ENCODE assay signal across 14 mouse cellular contexts in the genomic region with DNA sequence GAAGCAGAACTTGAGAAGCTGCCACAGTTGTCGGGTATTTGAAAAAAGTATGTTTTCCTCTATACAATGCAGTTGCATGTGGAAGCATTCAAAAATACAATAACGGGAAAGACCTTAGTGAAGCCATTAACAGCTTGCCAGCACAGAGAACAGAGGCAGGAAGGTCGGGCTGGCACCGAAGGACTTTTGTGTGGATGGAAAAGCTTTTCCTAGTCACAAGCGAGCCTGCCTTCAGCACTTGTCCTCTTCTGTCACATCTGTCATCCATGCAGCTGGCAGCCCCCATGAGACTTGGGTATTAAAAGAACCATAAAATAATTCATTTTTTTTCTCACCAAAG. TPM values are rescaled to one million over a fixed set of nuclear protein-coding genes. Genes with fewer than 3 reads are reported as not detected.
A peak's percentile ranks its signal among the peaks of the same experiment; 100 is the strongest.
DNase-seq lines count a peak whose midpoint lies in the region; ATAC-seq lines count a peak whose summit lies in the region.
"Had no signal": no experiment of that assay in that cellular context is flagged by ENCODE, and none has a peak within 500 bp of the region (broad histone marks: within the 10 kb centered on the region; RNA-seq: fewer than 3 reads in every experiment).

No protein-coding gene starts in this region.

- DNase-seq in heart, postnatal 10 days, result no peak
- peak; percentile 7 for DNase-seq in embryo, embryonic 10.5 days (ENCODE audit: low spot score)
- DNase-seq in hindbrain, embryonic 10.5 days (ENCODE audit: low spot score), result peak; percentile 13
- peak; percentile 22 for DNase-seq in mesoderm, embryonic 11.5 days (ENCODE audit: low read depth, low spot score)
- no peak for DNase-seq in frontal cortex, postnatal 10 days (ENCODE audit: low spot score in 2 of 2)
- DNase-seq in left cerebral cortex, adult 9 months (ENCODE audit: low spot score in 2 of 2), result no peak
- DNase-seq in right cerebral cortex, postnatal 25 days, result no peak
- DNase-seq: gastrocnemius, postnatal 14 days; kidney, postnatal 14 days; lung, postnatal 4 days; thymus, adult 18-20 months had no signal

- 40% methylated on average over 5 of the region's 5 CpGs for WGBS in heart, embryonic 12.5 days
- WGBS in hindbrain, embryonic 10.5 days, result 29% methylated on average over 5 of the region's 5 CpGs

- H3K4me3 ChIP-seq in heart, embryonic 12.5 days, result no peak overlapping the region
- 0 out of 2 replicates have a peak overlapping the region, but pooled peaks have one; percentile 13 for H3K4me3 ChIP-seq in hindbrain, embryonic 10.5 days

- no peak overlapping the region for H3K9ac ChIP-seq in heart, embryonic 12.5 days

- H3K4me2 ChIP-seq in heart, embryonic 12.5 days, result no peak overlapping the region

- peaks cover 17% of the 10 kb centered on the region for H3K4me1 ChIP-seq in heart, embryonic 12.5 days (replicated peaks)
- peaks cover 27% of the 10 kb centered on the region for H3K4me1 ChIP-seq in hindbrain, embryonic 10.5 days (replicated peaks)

- no peaks in the 10 kb centered on the region for H3K36me3 ChIP-seq in heart, embryonic 12.5 days
- H3K36me3 ChIP-seq in hindbrain, embryonic 10.5 days, result no peaks in the 10 kb centered on the region
- H3K36me3 ChIP-seq: G1E had no signal

- intact Hi-C loops in heart, postnatal 10 days (cut with DNase I), result no loop called here

- peak overlapping the region; percentile 31; the same call in 1 of the 2 replicates for H3K27ac ChIP-seq in heart, embryonic 12.5 days (ENCODE audit: poor library complexity, severe bottlenecking)
- peak overlapping the region; percentile 72 for H3K27ac ChIP-seq in hindbrain, embryonic 10.5 days

- H3K9me3 ChIP-seq in heart, embryonic 12.5 days (replicated peaks), result no peaks in the 10 kb centered on the region
- no peaks in the 10 kb centered on the region for H3K9me3 ChIP-seq in hindbrain, embryonic 10.5 days
- H3K9me3 ChIP-seq: G1E had no signal

- no peak for ATAC-seq in heart, embryonic 12.5 days (ENCODE audit: insufficient number of reproducible peaks, low FRiP score)
- ATAC-seq: activated CD4-positive, CD25-positive, alpha-beta regulatory T cell, adult 4 months had no signal

- H3K27me3 ChIP-seq in heart, embryonic 12.5 days (replicated peaks), result no peaks in the 10 kb centered on the region
- no peaks in the 10 kb centered on the region for H3K27me3 ChIP-seq in hindbrain, embryonic 10.5 days (ENCODE audit: insufficient read depth, poor library complexity, severe bottlenecking)

RNA-seq across cellular contexts. Expression of gene Itga8, which starts 27.3 kb away (rescaled TPM):
- polyA plus RNA-seq in heart, embryonic 12.5 days (2016; fragmentation: Nextera tagmentation; extraction: Ambion mirVana), result 11.7 and 12.1 TPM in 2 replicates
- total RNA-seq in heart, postnatal 10 days (2021), result 10 to 100 TPM; 10.1 to 10.9 TPM
- polyA plus RNA-seq in hindbrain, embryonic 10.5 days (2016; fragmentation: Nextera tagmentation; extraction: Ambion mirVana), result 3.2 and 5.5 TPM in 2 replicates
- polyA plus RNA-seq: activated CD4-positive, CD25-positive, alpha-beta regulatory T cell, adult 4 months; G1E had no signal

Comparison
In these comparisons a context has a peak if more than half of its experiments do, and no peak if none do; other contexts are left out.
1. DNase-seq: peak in embryo, embryonic 10.5 days (single experiment), hindbrain, embryonic 10.5 days (single experiment) and mesoderm, embryonic 11.5 days (single experiment); none in heart, postnatal 10 days (0 of 2), frontal cortex, postnatal 10 days (0 of 2), left cerebral cortex, adult 9 months (0 of 2) and right cerebral cortex, postnatal 25 days (single experiment).